Mouse (Mus musculus): ENCODE results near the gene Pla2g2d.

Gene Pla2g2d

DNA sequence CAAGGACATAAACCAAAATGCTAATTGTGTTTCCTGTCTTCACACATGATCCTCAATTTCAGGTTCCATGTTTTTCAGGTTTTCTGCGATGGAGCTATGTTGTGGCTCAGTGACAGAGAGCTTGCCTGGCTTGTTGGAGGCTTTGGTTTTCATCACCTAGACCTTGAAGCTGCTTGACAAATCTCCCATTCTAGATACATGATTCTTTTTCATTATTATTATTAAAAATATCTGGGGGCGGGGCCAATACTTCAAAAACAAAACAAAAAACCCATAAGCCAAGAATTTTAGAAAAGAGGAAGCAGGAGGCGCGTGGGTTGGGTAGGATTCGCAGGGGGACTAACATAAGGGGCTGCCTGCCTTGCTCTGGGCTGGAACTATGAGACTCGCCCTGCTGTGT, at the start of gene Pla2g2d:
Pla2g2d (plus strand) TSS at position 301 of the 400 bp plus-strand sequence.
- DNase-seq (ENCODE audit: low spot score in 2 of 2): no peak

DNA sequence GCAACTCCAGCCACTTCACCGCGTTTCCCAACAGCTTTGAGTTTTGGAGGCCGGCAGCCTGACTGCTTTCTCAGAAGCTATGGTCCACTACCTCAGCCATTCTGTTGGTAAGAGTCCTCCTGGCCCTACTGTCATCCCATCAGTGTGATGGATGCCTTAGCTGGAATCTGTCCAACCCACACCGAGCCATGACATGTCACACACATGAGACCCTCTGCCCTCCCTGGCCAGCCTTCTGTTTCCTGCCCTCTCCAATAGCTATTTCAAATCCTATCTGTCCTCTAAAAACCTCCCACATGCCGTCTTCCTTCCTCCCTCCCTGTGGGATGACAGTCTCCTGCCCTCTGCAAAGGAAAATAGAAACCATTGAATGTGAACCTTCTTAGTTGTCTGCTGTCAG, 49.8 kb upstream of the Pla2g2d start:
- no peak for DNase-seq (ENCODE audit: low spot score in 2 of 2)

DNA sequence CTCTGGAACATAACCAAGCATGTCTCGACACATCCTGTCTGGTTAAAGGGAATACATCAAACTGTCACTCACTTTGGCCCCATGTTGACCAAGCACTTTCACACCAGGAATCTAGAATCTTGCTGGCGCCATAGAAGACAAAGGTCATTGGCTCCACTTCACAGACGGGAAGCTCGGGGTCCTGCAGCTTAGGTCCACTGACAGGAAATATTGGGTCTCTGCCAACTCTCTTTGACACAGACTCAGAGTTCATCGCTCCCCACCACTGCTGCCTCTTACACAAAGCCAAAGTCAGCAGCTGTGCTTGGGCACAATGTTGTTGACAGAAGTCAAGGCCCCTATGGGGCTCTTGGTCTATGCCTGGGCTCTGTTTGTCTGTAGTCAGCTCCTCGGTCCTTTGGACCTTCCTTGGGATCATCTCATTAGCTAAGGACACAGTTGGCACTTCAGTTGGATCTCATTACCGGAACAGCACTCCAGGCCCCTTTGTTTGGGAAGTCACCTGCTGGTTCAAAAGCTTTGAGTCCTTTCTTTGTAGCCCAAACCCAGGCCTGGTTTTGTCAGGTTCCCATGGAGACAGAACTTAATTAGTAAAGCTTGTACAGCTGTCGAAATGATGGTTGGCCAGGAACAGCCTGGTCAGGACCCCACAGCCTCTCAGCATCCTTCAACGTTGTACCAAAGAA, 46.4 kb upstream of the Pla2g2d start:
- DNase-seq (ENCODE audit: low spot score in 2 of 2): no peak

DNA sequence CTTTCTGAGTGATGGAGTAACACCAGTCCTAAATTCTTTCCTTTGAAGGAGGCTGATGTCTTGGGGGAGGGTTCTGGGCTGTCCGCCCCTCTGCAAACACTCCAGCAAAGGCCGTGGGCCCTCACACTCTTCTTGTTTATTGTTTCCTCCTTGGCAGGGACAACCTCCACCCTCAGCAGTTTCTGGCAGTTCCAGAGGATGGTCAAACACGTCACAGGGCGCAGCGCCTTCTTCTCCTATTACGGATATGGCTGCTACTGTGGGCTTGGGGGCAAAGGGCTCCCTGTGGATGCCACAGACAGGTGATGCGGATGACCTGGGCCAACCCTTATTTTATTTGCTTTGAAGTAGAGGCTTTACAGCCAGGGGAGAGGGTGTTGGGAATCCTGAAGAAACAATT, 41.4 kb upstream of the Pla2g2d start:
- DNase-seq (ENCODE audit: low spot score in 2 of 2): no peak

DNA sequence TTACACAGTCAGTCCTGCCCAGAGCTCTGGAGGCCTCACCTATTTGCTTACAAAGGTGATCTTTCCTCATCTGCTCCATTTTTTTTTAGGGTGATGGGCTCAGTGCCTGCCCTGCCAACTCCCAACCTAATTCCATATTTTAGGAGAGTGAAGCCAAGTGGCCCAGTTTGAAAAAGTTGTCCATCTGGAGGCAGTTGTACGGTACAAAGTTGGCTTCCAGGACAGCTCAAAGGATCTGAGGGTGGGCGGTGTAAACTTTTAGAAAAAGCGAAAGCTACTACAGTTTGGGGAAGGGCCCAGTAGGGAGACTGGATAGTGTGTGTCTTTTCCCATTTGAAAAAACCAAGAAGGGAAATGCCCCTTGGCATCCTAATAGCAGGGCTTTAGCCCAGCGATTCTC, 40.7 kb upstream of the Pla2g2d start:
- no peak for DNase-seq (ENCODE audit: low spot score in 2 of 2)

DNA sequence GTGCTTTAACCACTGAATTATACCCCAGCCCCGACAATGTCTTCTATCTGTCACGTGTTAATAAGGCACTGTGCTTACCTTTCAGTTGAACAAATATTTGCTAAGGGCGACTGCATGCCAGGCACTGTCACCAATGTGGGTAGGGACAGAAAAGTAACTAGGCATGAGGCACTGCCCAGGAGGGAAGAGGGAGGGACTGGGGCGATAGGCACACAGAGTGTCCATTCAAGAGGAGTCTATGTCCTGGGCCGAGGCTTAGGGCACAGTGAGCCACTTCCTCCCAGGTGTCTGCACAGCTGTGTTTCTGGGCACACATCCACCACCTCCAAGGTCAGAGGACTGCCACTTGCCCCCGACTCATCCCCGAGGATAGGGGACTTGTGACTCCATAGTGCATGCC, 38.5 kb upstream of the Pla2g2d start, which contains the start of gene Ubxn10:
Ubxn10 (minus strand) TSS at position 137 of the 400 bp plus-strand sequence.
- DNase-seq (ENCODE audit: low spot score in 2 of 2): no peak

DNA sequence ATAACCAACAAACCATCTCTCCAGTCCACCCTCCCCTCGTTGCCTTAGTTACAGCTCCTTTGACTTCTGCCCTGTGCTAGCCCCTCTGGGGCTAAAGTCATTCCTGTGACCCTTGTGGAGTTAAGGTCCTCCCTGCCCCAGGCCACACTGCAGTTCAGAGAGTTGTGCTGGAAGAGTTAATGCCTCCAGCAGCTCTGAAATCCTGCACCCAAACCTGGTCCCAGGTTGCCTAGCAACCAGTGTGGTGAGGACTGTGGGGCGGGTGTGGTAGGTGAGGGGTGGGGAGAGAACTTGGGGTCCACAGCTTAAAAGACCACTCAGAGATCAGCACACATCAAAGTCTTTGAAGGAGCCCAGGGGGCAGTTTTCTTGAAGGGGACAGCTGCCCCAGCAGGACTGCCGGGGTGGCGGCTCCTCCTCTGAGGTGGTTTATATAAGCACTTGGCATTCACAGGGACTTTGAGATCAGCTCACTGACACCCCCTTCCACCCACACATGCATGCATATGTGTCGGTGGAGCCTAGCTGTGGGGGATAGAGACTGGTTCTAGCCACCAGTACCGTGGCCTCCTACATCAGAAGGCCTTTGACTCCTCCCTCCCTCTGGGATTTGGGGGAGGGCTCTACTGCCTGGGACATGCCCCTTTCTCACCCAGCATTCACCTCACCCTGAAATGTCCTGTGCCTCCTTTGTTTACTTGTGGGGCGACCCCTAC, 36.2 kb upstream of the Pla2g2d start:
- no peak for DNase-seq (ENCODE audit: low spot score in 2 of 2)

DNA sequence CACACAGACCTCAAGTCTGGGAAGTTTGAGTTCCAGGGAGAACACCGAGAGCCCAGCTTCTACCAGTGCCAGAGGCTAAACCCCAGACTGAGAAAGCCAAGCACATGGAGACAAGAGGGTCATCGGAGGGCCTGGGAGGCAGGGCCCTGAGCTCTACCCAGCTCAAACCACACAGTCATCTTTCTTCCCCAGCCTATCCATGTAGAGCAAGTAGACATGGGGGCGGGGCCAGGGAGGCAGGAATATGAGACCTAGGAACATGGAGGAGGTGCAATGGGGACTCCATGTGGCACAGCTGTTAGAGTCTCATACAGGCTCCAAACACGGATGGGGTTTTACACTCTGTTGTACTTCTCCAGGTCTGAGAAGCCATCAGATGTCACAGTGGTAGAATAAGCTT, 29.7 kb upstream of the Pla2g2d start:
- no peak for DNase-seq (ENCODE audit: low spot score in 2 of 2)

DNA sequence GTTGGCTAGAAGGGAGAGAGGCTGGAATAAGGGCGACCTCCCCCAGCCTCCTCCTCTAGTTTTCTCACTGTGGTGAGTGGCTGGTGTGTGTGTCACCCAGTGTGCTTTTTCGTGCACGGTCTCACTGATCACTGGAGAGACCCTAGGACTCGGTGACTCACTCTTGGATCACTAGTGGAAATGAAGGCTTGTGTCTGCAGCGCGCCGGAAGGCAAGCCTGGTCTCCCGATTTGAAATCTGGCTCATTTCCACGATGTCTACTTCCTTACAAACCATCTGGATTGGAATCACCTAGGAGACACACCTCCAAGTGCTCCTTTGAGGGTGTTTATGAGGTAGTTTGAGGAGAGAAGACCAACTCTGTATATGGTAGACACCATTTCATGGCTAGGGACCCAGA, 28.7 kb upstream of the Pla2g2d start:
- DNase-seq (ENCODE audit: low spot score in 2 of 2): no peak

DNA sequence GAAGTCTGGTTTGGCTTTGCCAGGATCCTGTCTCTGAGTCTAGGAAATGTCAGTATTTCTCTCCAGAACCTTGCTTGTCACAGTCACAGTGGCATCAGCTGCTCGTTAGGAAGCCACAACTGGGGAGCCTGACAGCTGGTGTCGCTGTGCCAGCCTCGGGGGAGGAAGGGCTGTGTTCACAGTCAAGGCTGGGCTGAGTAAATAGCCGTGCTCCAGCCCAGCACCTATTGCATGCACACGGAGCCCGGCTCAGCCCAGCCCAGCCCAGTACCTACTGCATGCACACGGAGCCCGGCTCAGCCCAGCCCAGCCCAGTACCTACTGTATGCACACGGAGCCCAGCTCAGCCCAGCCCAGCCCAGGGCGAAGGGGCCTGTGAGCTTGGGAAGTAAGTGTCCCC, 27.7 kb upstream of the Pla2g2d start:
- DNase-seq (ENCODE audit: low spot score in 2 of 2): no peak

DNA sequence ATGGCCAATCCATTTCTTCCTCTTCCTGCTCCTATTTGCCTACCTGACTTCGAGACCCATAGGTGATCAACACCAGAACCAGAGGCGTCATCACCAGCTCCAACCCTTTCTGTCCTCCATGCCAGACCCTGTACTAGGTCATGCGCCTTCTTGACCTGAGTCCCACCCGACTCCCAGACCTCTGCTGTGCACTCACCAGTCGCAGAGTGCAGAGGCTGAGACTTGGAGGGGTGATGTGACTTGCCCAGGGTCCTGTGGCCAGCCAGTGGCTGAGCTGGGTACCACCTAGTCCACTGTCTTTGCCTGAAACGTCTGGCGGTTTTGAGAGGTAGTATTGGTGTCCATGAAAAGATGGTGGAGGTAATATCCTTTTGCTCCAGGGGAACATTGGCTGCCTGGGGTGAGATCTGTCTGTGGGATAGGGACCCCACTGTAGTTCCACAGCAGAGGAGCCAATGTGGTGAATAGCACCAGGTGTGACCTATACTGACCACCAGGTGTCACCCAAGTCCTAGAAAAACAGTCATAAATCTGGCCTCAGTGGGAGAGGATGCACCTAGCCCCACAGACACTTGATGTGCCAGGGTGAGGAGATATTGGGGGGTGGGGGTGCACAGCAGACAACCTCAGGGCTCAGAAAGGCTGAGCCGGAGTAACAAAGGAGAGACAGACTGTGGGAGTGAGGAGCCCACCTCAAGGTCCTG, 27.0 kb upstream of the Pla2g2d start:
- no peak for DNase-seq (ENCODE audit: low spot score in 2 of 2)

DNA sequence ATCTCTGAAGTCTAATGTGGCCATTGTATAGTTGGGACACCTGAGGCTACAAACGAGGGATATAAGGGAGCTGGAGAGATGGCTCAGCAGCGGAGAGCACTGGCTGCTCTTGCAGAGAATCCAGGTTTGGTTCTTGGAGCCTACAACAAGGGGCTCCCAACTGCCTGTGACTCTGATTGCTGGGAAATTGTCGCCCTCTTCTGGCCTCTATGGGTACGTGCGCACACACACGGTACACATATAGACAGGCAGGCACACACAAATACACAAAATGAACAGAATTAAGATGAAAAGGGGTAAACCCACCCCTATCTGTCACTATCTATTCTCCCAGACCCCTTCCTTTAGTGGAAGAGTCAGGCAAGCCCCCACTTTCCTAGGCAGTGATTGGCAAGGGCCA, 22.9 kb upstream of the Pla2g2d start:
- DNase-seq (ENCODE audit: low spot score in 2 of 2): no peak

DNA sequence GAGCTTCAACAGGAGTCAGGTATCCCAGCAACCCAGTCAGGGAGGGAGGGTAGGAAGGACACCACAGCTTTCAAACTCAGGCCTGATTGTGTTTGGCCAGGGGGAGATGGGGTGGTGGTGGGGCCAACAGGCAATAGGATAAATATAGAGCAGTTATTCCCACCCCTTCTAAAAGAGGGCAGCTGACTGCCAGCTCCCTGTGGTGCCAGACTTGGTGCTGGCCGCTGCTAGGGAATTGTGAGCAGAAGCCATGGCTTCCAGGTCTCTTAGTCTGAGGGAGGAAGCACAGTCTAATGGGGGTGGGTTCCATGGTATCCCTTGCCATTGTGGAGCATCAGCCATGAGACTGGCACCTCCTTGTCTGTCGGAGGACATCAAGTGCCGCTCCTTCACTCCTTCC, 21.9 kb upstream of the Pla2g2d start:
- no peak for DNase-seq (ENCODE audit: low spot score in 2 of 2)

DNA sequence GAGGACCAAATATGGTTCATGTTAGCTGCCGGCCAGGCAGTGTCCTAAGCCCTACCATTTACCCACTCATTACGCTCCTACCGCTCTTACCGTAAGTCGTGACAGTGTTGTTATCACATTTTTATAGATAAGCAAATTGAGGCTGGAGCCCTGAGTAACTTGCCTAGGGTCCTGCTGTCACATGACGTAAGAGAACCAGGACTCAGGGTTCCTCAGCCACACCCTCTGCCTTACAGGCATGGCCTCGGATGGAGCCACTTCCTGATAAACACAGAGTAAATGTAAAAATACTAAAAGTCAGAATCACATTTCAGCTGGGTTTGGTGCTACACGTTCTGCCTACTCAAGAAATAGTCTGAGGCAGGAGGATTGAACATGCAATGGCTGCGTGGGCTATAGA, 21.1 kb upstream of the Pla2g2d start:
- no peak for DNase-seq (ENCODE audit: low spot score in 2 of 2)

DNA sequence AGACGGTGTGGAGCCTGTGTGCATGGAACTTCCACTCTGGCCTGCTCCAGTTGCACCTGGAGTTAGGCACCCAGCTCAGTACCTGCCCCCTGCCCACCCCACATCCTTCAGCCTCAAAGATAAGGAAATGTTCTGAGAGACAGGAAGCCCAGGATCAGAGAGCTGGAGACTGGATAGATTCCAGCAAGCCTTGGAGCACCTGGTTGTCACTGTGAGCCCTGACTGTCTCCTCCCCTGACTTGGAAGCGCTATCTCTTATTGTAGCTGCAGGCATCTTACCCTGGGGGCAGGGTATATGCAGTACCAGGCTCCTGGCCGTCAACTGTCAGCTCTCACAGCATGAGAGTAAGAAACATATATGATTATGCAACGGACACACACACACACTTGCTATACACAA, 20.1 kb upstream of the Pla2g2d start:
- DNase-seq (ENCODE audit: low spot score in 2 of 2): no peak

DNA sequence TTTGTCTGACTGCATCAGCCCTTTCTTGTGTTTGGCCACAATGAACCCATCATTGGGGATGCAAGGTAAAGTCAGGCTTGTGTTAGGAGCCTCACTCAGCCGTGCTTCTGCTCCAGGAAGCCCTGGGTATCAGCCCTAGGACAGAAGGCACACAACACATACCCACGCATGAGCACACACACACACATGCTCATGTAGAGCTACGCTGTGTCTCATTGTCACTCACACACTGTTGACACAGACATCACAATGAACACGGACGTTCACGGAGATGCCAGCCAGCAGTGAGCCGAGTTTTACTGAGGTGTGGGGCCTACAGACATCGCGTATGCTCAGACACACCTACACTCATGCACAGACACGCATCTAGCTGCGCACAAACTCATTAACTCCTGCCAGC, 19.6 kb upstream of the Pla2g2d start:
- DNase-seq (ENCODE audit: low spot score in 2 of 2): no peak

DNA sequence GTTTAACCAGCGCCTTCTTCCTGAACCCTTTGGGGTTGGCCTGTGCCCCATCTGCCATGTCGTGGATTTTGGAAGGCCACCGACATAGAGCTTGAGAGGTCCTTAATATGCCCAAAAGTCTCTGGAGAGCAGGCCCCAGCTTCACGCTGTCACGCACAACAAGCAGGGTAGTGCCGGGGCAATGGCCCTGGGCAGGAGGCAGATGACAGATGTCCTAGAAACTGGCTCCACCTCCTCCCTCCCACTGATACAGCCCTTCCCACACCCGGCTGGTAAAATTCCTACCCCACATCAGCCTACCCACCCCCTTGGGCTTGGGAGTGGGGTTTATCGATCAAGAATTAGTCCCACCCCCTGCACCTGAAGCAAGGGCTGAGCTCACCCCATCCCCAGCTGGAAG, 18.1 kb upstream of the Pla2g2d start, which contains the start of gene Pla2g2f:
Pla2g2f (minus strand) TSS at position 211 of the 400 bp plus-strand sequence.
- DNase-seq (ENCODE audit: low spot score in 2 of 2): no peak

DNA sequence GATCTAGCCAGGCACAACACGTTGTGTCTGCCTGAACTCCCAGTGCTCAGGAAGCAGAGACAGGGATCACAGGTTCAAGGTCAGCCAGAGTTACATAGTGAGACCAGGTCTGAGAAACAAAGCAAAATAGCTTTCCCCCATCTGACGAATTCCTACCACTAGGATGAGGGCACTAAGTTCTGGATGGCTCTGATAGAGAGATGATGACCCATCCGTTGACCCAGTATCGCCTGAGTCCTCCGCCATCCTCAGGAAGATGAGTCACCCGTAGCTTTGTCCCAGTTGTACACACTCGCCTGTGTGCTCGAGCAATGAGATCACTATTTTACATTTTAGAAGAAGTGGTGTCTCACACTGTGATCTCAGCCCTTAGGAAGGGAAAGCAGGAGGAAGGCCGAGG, 13.3 kb upstream of the Pla2g2d start:
- no peak for DNase-seq (ENCODE audit: low spot score in 2 of 2)

DNA sequence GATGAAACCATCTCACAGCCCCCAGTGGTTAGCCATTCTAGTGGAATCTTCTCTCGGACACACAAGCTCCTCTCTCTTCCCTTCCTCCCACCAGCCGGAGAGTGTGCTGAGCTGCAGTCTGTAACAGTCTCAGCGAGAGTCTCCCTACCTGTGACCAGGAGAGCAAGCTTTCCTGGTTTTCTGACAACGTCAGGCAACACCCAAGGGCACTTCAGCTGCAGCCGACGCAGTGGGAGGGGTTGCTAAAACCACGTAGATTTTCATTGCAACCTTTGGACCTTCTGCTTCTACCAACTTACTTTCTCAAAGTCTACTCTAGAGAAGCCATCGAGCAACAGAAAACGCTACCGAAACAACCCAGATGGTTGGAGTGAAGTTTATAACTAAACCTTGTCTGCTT, 3.6 kb upstream of the Pla2g2d start:
- no peak for DNase-seq (ENCODE audit: low spot score in 2 of 2)

DNA sequence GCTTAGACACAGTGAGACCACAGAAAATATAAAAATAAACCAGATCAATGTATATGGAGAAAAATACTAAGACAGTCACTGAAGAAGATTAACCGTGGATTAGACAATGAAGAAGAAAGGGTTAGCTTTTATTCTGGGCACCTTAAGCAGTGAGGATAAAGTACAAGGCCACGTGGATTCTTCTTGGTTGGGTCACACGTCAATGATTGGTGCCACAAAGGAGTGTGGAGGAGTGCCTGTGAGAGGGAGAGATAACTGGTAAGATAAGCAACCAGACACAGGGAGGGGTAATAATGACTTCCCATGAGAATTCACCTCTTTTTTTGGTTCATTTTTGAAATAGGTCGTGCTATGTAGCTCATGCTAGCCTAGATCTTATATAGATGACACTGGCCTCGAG, 3.1 kb upstream of the Pla2g2d start:
- DNase-seq (ENCODE audit: low spot score in 2 of 2): no peak

DNA sequence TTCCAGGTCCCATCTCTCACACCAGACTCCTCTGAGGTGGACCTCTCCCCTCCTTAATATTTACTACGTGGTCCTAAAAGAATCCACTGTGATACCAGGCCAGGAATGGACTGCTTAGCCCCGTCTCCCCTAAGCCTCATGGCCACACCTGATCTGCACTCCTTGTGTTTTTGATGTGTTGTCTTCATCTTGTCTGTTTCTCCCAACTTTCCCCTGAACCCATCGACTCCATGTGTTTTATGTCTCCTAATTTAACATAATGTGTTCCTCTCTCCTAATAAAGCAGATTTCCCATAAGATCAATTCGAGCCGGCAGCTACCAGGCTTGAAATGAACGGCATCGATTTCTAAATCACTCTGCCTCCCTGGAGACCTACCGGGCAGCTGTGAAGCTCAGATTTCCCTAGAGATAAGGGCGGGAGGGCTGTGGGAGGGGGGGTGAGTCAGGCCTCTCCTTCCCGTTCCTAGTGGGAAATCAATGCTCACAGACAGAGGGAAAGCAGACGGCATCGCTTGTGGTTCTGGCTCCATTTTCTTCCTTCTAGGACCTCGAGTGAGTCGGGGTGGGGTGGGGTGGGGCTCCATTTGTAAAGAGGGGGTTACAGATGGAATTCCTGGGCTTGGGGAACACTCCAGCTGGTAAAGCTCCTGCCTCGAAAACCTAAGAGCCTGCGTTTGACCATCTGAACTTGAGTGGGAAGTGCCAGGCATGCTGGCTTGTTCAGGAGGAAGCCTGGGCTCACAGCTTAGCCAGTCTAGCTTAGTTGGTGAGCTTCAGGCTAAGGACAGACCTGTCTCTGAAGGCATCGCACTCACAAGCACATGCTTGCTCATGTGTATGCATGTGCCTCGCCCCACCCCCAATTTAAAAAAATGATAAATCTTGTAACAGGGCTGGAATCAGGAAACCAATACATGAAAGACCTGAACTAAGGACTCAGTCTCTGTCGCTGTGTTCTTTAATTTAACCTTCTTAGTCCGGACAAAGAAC, 2.2 kb downstream of the Pla2g2d start:
- DNase-seq (ENCODE audit: low spot score in 2 of 2): no peak

DNA sequence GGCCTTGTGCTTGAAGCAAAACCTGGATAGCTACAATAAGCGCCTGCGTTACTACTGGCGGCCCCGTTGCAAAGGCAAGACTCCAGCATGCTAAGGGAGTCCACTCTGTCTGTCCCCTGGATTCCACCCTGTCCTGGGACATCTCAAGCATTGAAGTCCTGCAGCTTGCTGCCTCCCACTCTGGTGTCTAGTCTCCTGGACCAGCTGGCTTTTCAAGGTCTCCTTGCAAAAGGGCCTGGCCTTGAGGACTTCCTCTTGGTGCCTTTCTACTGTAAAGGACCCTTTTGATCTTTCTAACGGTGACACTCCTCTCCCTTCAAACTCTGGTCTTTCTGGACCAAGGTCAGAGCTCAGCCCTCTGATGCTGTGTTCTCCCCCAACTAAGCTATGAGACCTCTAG, 4.8 kb downstream of the Pla2g2d start:
- no peak for DNase-seq (ENCODE audit: low spot score in 2 of 2)

All from urinary bladder, postnatal 4 days (tissue).